Mouse (Mus musculus): Measurements from ENCODE around the gene Nck1.

- no peak for TF ChIP-seq GATA1 (IDR thresholded peaks at IDR 0.05; ENCODE audit: borderline replicate concordance, low read length)
- no peak for TF ChIP-seq FLI1 (IDR thresholded peaks at IDR 0.05; ENCODE audit: low read length)
Observed at GRCm38 (mm10) chr9:100531296-100531695, 14.6 kb downstream of the Nck1 start.
